Mouse (Mus musculus) megakaryocyte, embryonic 14.5 days (primary cell): ENCODE measurements around the gene Hoxb3.

ENCODE experiments used
- FLI1 ChIP-seq: IDR thresholded peaks from 2 replicates; pipeline ENCODE4 v1.6.1; 2012; ENCODE audit warnings: low read length, inconsistent platforms, mixed read lengths
- GATA1 ChIP-seq: IDR thresholded peaks from 3 replicates; pipeline ENCODE4 v1.6.1; 2012; ENCODE audit warnings: mixed read lengths, low read length, inconsistent platforms, borderline replicate concordance

DNA sequence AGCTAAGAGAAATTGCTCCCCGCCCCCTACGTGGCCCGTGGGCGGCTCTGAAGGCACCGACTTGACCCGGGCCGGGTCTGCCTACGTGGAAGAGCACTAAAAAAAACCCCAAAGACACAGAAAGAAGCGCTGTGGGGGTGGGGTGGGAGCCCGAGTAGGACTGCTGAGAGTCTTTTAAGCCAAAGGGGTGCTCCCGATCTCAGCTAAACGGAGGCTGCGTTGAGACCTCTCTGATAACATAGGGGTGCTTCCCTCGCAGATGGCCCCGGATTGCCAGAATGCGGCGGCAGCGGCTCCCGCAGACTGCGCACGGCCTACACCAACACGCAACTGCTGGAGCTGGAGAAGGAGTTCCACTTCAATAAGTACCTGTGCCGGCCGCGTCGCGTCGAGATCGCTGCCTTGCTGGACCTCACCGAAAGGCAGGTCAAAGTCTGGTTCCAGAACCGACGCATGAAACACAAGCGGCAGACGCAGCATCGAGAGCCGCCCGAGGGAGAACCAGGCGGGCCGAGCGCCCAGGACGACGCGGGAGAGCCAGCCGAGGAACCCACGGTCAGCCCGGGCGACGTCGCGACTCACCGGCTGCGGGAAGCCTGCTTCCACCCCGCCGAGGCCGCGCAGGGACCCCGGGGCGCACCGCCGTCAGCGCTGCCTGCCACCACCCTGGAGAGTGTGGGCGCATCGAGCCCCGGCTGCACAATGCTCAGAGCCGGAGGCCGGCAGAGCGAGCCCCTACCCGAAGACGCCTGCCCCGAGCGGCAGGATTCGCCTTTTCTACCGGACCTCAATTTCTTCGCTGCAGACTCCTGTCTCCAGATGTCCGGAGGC, 29.8 kb downstream of the Hoxb3 start:
- TF ChIP-seq FLI1, result no peak
- no peak for TF ChIP-seq GATA1
